Mouse (Mus musculus) neural tube, embryonic 11.5 days (tissue): ENCODE results near the gene Emid1. TPM values are rescaled to one million over a fixed set of nuclear protein-coding genes. Genes with fewer than 3 reads are reported as not detected.
"Not testable (repeated sequence)": the region's sequence is repeated elsewhere in the genome, so short reads cannot be mapped to it uniquely, and the experiment has no call there.

Experiments
- ATAC-seq: fragments of 200-750 bp; cut with Nextera tagmentation; 2 replicates; pipeline ENCODE4 v1.8.0; 2017; ENCODE audit warnings: moderate number of reproducible peaks, mild to moderate bottlenecking, moderate TSS enrichment, moderate library complexity; ENCODE audit not compliant: insufficient read depth, low FRiP score, low TSS enrichment
- DNase-seq: peaks from one replicate; pipeline ENCODE4 v3.0.0-alpha.2; 2015; ENCODE audit warnings: low spot score
- H3K27ac ChIP-seq: fragments of 300-500 bp; sonication (generic); 2 replicates; pipeline ENCODE4 v1.5.1; 2014; ENCODE audit warnings: low read depth, mild to moderate bottlenecking, low read length
- H3K27me3 ChIP-seq: fragments of 300-500 bp; sonication (generic); 2 replicates; pipeline ENCODE4 v1.6.1; 2014; ENCODE audit warnings: mild to moderate bottlenecking, low read length, mixed read lengths; ENCODE audit not compliant: control insufficient read depth, insufficient read depth
- H3K36me3 ChIP-seq: fragments of 300-500 bp; sonication (generic); 2 replicates; pipeline ENCODE4 v1.6.1; 2014; ENCODE audit warnings: mild to moderate bottlenecking, low read length, moderate library complexity, mixed read lengths; ENCODE audit not compliant: control insufficient read depth, insufficient read depth
- H3K4me1 ChIP-seq: fragments of 300-500 bp; sonication (generic); 2 replicates; pipeline ENCODE4 v1.6.1; 2014; ENCODE audit warnings: low read length, mixed read lengths; ENCODE audit not compliant: control insufficient read depth, insufficient read depth
- H3K4me2 ChIP-seq: fragments of 300-500 bp; sonication (generic); 2 replicates; pipeline ENCODE4 v1.6.1; 2014; ENCODE audit warnings: low read depth, mild to moderate bottlenecking, moderate library complexity
- H3K4me3 ChIP-seq: fragments of 300-500 bp; sonication (generic); 2 replicates; pipeline ENCODE4 v1.5.1; 2014; ENCODE audit warnings: low read depth, low read length
- H3K9ac ChIP-seq: fragments of 300-500 bp; sonication (generic); 2 replicates; pipeline ENCODE4 v1.6.1; 2014; ENCODE audit warnings: mild to moderate bottlenecking, low read length
- H3K9me3 ChIP-seq: fragments of 300-500 bp; sonication (generic); 2 replicates; pipeline ENCODE4 v1.6.1; 2016; ENCODE audit warnings: low read length; ENCODE audit not compliant: control insufficient read depth
- WGBS: fragments of 180-500 bp; shearing (Covaris S2); extraction: QIAGEN DNeasy Blood & Tissue Kit; methylation state at CpG from one replicate; pipeline ENCODE4 v1.1.7; 2014; 5-methylcytosine and 5-hydroxymethylcytosine counted together
- polyA plus RNA-seq: library from polyadenylated mRNA; unstranded; fragments of >200 nt; fragmentation: Nextera tagmentation; extraction: Ambion mirVana; gene quantifications from 2 replicates; pipeline ENCODE4 v1.2.1, GENCODE M21; 2014

The Emid1 gene
- polyA plus RNA-seq, 1 experiment from 2014 or later: 37.7 TPM

- Histone ChIP-seq H3K4me3 (peak within 1 kb of the TSS; percentile 90), H3K9me3 (no peaks in the 10 kb centered on the region), H3K9ac (peak within 1 kb of the TSS; percentile 93), H3K27ac (peak within 1 kb of the TSS; percentile 90), H3K4me1 (peaks cover 10% of the 10 kb centered on the region), H3K27me3 (no peaks in the 10 kb centered on the region), H3K4me2 (peak within 1 kb of the TSS; percentile 89), H3K36me3 (no peaks in the 10 kb centered on the region; the same call in none of the 2 replicates)
- DNase-seq (peak; percentile 98), ATAC-seq (peak; percentile 87)
- under 1% methylated on average over 90 of the region's 92 CpGs for WGBS
These were observed 53.1 kb downstream of the Emid1 start, which contains the start of the genes Rhbdd3 and Ewsr1 for GRCm38 (mm10) chr11:5098736-5099542. Gene Rhbdd3 (plus strand): TSS chr11:5098926. Gene Ewsr1 (minus strand): TSS chr11:5099266.

DNA sequence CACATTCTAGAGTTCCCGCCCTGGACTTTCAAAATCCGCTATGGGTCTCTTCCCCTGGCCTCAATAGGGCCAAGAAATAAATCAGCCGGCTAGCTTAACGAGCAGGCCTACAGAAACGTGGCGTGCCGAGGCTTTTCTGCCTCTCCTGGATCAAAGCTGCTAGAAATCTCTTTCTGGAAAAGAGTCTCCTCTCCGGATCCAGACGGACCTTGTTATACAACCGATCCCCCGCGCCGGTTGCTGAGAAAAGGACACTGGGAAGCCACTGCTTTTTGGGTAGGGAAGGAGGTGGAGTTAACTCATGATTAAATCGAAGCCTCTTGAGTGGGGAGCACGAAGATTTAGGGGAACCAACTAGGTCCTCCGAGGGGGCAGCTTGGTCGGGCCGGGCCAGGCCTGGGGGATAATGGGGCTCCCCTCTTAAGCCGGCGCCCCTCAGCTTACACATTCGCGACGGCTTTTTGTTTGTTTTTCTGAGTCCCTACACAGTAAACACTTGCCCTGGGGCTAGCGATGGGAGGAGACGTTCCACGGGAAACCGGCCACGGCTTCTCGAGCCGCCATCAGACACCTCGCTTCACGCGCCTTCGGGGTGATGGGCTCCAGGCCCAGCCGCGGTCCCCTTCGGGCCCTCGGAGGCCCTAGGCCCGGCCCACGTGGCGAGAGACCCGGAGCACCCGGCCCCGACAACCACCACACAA, 53.9 kb downstream of the Emid1 start:
- peak; percentile 15; the same call in 1 of the 2 replicates for ATAC-seq
- under 1% methylated on average over 44 of the region's 44 CpGs for WGBS

DNA sequence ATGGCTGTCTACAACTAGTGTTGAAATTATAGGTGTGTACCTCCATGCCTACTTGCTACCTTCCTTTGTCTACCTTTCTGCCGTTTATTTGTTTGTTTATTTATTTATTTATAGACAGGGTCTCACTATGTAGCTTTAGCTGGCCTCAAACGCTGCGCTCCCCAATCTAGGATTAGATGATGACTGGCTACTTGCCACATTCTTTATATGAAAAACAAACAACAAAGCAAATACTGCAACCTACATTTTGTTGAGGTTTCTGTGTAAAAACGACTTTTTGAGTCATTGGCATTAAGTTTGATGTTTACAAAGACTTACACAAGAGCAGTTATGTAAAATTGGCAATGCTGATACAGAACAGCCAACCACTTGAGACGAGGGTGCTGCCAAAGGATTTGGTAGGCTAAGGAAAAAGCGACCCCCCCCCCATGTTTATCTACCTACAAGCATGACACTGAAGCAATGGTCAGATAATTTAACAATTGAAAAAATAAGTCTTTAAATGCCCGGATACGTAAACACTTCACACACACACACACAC, 55.5 kb downstream of the Emid1 start:
- Histone ChIP-seq H3K9ac (no peak overlapping the region), H3K4me1 (peaks cover 10% of the 10 kb centered on the region), H3K4me3 (peak overlapping the region; percentile 90), H3K27ac (no peak overlapping the region), H3K36me3 (peaks cover 4% of the 10 kb centered on the region), H3K9me3 (no peaks in the 10 kb centered on the region), H3K27me3 (no peaks in the 10 kb centered on the region), H3K4me2 (peak overlapping the region; percentile 89)
- WGBS: 82% methylated on average over 8 of the region's 8 CpGs
- DNase-seq (no peak), ATAC-seq (no peak)

More for the DNA sequence above, 53.9 kb downstream of the Emid1 start:
- Histone ChIP-seq H3K36me3 (no peaks in the 10 kb centered on the region; the same call in none of the 2 replicates), H3K9ac (peak overlapping the region; percentile 93), H3K4me2 (peak overlapping the region; percentile 89), H3K4me3 (peak overlapping the region; percentile 90), H3K27ac (peak overlapping the region; percentile 90), H3K27me3 (no peaks in the 10 kb centered on the region), H3K4me1 (peaks cover 10% of the 10 kb centered on the region), H3K9me3 (no peaks in the 10 kb centered on the region)
- peak; percentile 50 for DNase-seq

DNA sequence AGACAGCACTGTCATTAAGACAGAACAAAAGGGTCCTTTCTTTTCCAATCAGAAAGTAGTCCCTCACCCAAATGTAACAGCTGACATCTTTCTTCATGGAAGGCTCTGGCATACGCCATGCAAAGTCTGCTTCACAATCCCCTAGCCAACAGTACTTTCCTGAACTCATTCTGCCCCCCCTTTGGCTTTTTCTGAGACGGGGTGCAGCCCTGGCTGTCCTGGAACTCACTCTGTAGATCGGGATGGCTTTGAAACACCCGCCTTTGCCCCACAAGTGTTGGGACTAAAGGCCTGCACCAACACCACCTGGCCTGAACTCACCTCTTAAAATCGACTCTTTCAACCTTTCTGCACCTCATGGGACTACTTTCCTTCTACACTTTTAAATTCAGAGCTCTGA, 56.2 kb downstream of the Emid1 start:
- H3K27me3 ChIP-seq: no peaks in the 10 kb centered on the region
- H3K27ac ChIP-seq: no peak overlapping the region
- no peak overlapping the region for H3K9ac ChIP-seq
- no peaks in the 10 kb centered on the region for H3K9me3 ChIP-seq
- WGBS: 86% methylated on average over 5 of the region's 5 CpGs
- ATAC-seq (no peak), DNase-seq (no peak)
- no peak overlapping the region for H3K4me3 ChIP-seq
- H3K36me3 ChIP-seq: peaks cover 6% of the 10 kb centered on the region
- H3K4me2 ChIP-seq: no peak overlapping the region
- H3K4me1 ChIP-seq: peaks cover 10% of the 10 kb centered on the region

- H3K27ac ChIP-seq: no peak overlapping the region
- 75% methylated on average over 2 of the region's 2 CpGs for WGBS
- H3K4me2 ChIP-seq: no peak overlapping the region
- no peaks in the 10 kb centered on the region for H3K9me3 ChIP-seq
- peaks cover 10% of the 10 kb centered on the region for H3K36me3 ChIP-seq
- ATAC-seq (no peak), DNase-seq (no peak)
- no peak overlapping the region for H3K9ac ChIP-seq
- no peak overlapping the region for H3K4me3 ChIP-seq
- H3K4me1 ChIP-seq: peaks cover 2% of the 10 kb centered on the region; the same call in 1 of the 2 replicates
- no peaks in the 10 kb centered on the region for H3K27me3 ChIP-seq
These were observed 60.4 kb downstream of the Emid1 start for GRCm38 (mm10) chr11:5091706-5092105.

GRCm38 (mm10) chr11:5089147-5089546, 62.9 kb downstream of the Emid1 start:
- WGBS: 97% methylated on average over 1 of the region's 1 CpGs
- Histone ChIP-seq H3K36me3 (peaks cover 17% of the 10 kb centered on the region), H3K4me3 (no peak overlapping the region), H3K9me3 (no peaks in the 10 kb centered on the region), H3K4me2 (no peak overlapping the region), H3K9ac (no peak overlapping the region), H3K27me3 (no peaks in the 10 kb centered on the region), H3K4me1 (no peaks in the 10 kb centered on the region), H3K27ac (no peak overlapping the region)
- DNase-seq (no peak), ATAC-seq (no peak)

DNA sequence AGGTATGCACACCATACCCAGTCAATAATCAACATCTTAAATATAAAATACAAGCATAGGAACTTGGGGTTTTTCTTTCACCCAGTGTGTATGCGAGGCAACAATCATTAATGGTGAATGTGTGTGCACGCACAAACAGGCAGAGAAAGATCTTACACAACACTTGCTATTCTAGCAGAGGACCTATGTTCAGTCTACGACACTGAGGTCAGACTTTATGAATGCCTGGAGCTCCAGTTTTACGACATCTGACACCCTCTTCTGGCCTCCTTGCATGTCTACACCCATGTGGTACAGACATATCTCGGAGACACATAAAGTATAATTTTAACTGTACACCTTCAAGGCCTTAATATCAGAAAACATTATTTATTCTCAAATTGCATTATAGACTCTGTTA, 75.2 kb downstream of the Emid1 start:
- peaks cover 24% of the 10 kb centered on the region for H3K36me3 ChIP-seq
- not testable (repeated sequence) for H3K4me2 ChIP-seq, H3K9ac ChIP-seq, H3K27ac ChIP-seq, H3K27me3 ChIP-seq, ATAC-seq, H3K4me1 ChIP-seq, DNase-seq, H3K4me3 ChIP-seq, H3K9me3 ChIP-seq
- WGBS: 86% methylated on average over 3 of the region's 5 CpGs

GRCm38 (mm10) chr11:5075760-5076159, 76.3 kb downstream of the Emid1 start:
- DNase-seq (no peak), ATAC-seq (no peak)
- H3K27ac ChIP-seq: no peak overlapping the region
- H3K36me3 ChIP-seq: peaks cover 31% of the 10 kb centered on the region
- H3K27me3 ChIP-seq: no peaks in the 10 kb centered on the region
- H3K4me1 ChIP-seq: no peaks in the 10 kb centered on the region
- no peak overlapping the region for H3K4me2 ChIP-seq
- no peaks in the 10 kb centered on the region for H3K9me3 ChIP-seq
- H3K9ac ChIP-seq: no peak overlapping the region
- H3K4me3 ChIP-seq: no peak overlapping the region
